Mouse (Mus musculus) liver, postnatal 0 days (tissue): Measurements from ENCODE around the gene Tprgl.

Experiments used
- CTCF ChIP-seq: sonication (generic); IDR thresholded peaks from 2 replicates; pipeline ENCODE4 v1.5.1; 2016; ENCODE audit warnings: antibody characterized with exemption, low read depth
- EP300 ChIP-seq: IDR thresholded peaks from 2 replicates; pipeline ENCODE4 v1.6.1; 2016; ENCODE audit warnings: antibody characterized with exemption, low read depth, mild to moderate bottlenecking

GRCm38 (mm10) chr4:154139671-154140181, 20.7 kb downstream of the Tprgl start:
- no peak for TF ChIP-seq CTCF
- TF ChIP-seq EP300, result no peak
